Mouse (Mus musculus): ENCODE measurements around the gene Vmn1r34. TPM values are rescaled to one million over a fixed set of nuclear protein-coding genes. Genes with fewer than 3 reads are reported as not detected.
"Not testable (repeated sequence)": the region's sequence is repeated elsewhere in the genome, so short reads cannot be mapped to it uniquely, and the experiment has no call there.

Vmn1r34 gene
- total RNA-seq (2021): not detected
- long read RNA-seq, experiment 1: 0 reads
- long read RNA-seq, experiment 2: 0 reads

DNA sequence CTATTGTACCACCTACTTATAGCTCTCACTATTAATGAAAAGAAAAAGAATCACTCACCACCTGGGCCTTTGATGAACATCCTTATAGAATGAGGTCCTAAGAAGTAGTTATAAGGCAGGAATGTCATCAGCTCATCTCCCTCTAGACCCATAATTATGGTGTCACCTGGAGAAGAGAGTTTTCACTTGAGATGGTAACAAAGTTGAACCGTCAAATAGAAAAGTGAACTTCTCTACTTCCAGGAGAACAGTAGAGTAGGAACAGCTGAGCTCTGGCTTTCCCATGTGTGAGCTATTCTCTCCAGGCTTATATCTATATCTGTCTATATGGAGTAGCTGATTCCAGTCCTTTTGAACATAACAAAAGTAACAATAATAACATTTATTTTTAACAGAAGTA, at the start of gene Vmn1r34:
Gene Vmn1r34, minus strand, starts transcription at position 101 of the 400 bp plus-strand sequence.
- DNase-seq: no peak

- no peak for DNase-seq
Observed at GRCm38 (mm10) chr6:66685806-66686205, 42.1 kb upstream of the Vmn1r34 start, which contains the start of gene Vmn1r35. Vmn1r35 (minus strand) TSS chr6:66685906.

DNA sequence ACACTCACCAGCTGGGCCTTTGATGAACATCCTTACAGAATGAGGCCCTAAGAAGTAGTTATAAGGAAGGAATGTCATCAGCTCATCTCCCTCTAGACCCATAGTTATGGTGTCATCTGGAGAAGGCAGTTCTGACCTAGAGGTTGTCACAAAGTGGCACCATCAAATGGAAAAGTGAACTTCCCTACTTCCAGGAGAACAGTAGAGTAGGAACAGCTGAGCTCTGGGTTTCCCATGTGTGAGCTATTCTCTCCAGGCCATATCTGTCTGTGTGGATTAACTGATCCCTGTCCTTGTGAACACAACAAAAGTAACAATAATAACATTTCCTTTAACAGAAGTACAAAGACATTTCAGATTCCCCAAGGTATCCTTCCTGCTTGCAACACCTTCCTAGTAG, 25.5 kb downstream of the Vmn1r34 start, which contains the start of gene Vmn1r33:
Gene Vmn1r33, minus strand, starts transcription at position 101 of the 400 bp plus-strand sequence.
- DNase-seq: not testable (repeated sequence)

- DNase-seq: no peak
Observed at GRCm38 (mm10) chr6:66595804-66596203, 47.9 kb downstream of the Vmn1r34 start.

Other genes with a start within 250 kb of the Vmn1r34 start
- 10 to 100 TPM; 18.2 to 19.8 TPM for gene Mad2l1, start 108.5 kb downstream of the Vmn1r34 start, total RNA-seq (2021)
- not detected for gene Vmn1r32, start 83.8 kb downstream of the Vmn1r34 start, total RNA-seq (2021)
- gene Vmn1r33, start 25.6 kb downstream of the Vmn1r34 start, total RNA-seq (2021): not detected
- gene Vmn1r35, start 42.0 kb upstream of the Vmn1r34 start, total RNA-seq (2021): not detected
- not detected for gene Vmn1r36, start 75.3 kb upstream of the Vmn1r34 start, total RNA-seq (2021)
- not detected for gene Vmn1r37, start 85.5 kb upstream of the Vmn1r34 start, total RNA-seq (2021)
- not detected for gene Vmn1r38, start 138.7 kb upstream of the Vmn1r34 start, total RNA-seq (2021)
- gene Vmn1r39, start 166.7 kb upstream of the Vmn1r34 start, total RNA-seq (2021): not detected

Data from adrenal gland, postnatal 10 days (tissue).